In the genomic region with DNA sequence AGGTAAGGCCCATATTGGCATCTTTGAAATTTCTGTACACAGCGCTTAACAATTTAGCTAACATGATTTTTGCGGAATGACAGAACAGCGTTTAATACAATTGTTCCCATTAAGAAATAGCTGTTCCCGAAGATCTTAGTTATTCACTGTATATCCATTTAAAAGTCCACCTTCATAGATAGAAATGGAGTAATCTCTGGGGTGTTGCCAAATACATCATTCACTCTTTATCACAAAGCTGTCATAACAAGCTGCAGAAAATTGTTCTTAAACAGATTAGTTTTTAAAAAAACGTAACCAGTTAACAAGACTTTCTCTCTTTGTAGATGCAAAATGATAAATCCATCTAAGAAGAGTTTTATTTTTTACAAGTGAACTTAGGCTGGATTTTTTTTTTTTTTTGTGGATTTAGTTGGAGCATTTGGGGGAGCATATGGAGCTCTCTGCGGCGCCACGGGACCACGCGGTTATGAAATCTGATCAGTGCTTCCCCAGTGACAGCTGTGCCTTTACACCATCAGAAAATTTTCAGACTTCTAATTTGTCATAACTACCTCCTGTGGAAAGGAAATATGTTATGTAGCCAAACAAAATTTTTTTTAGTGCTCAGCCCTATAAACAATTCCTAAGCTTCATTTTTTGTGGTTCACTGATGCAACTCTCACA, we compare ENCODE assay signal across 14 mouse cellular contexts.
A peak's percentile ranks its signal among the peaks of the same experiment; 100 is the strongest.
DNase-seq lines count a peak whose midpoint lies in the region; ATAC-seq lines count a peak whose summit lies in the region.
"Had no signal": no experiment of that assay in that cellular context is flagged by ENCODE, and none has a peak within 500 bp of the region (broad histone marks: within the 10 kb centered on the region; RNA-seq: fewer than 3 reads in every experiment).

No protein-coding gene starts in this region.

- ATAC-seq in cerebellum, adult (ENCODE audit: insufficient number of reproducible peaks, low FRiP score, low TSS enrichment) = peak; percentile 94
- ATAC-seq: intestine, embryonic 15.5 days; midbrain, embryonic 15.5 days had no signal

- peak; percentile 2 for DNase-seq in left cerebral cortex, adult 11 months (ENCODE audit: low spot score)
- no peak for DNase-seq in left cerebral cortex, adult 8-10 months (ENCODE audit: low spot score in 2 of 2)
- peak; percentile 91 for DNase-seq in cerebellum, adult 9-11 months
- peak; percentile 10 to 34 for DNase-seq in layer of hippocampus, postnatal 25 days (ENCODE audit: extremely low spot score in 1 of 2, low spot score in 1 of 2)
- DNase-seq in neural tube, embryonic 10.5 days (ENCODE audit: extremely low spot score, low spot score) = no peak
- DNase-seq in heart, adult 11 months = no peak
- no peak for DNase-seq in kidney, postnatal 4 days
- DNase-seq: adrenal gland, postnatal 25 days; gastrocnemius, postnatal 36 days; lung, postnatal 36 days; thymus, postnatal 36 days had no signal

Comparison
In these comparisons a context has a peak if more than half of its experiments do, and no peak if none do; other contexts are left out.
1. DNase-seq: peak in left cerebral cortex, adult 11 months (single experiment), cerebellum, adult 9-11 months (single experiment) and layer of hippocampus, postnatal 25 days (2 of 2); none in left cerebral cortex, adult 8-10 months (0 of 2), neural tube, embryonic 10.5 days (single experiment), heart, adult 11 months (single experiment) and kidney, postnatal 4 days (0 of 2).